Mouse (Mus musculus) stomach, embryonic 15.5 days (tissue): Measurements from ENCODE around the gene Pkib. TPM values are rescaled to one million over a fixed set of nuclear protein-coding genes. Genes with fewer than 3 reads are reported as not detected.

Experiments used
- ATAC-seq: fragments of 200-750 bp; cut with Nextera tagmentation; 2 replicates; pipeline ENCODE4 v1.8.0; 2017; ENCODE audit warnings: low read depth, moderate number of reproducible peaks, moderate TSS enrichment; ENCODE audit not compliant: insufficient read depth, low FRiP score
- H3K27ac ChIP-seq: fragments of 300-500 bp; sonication (generic); 2 replicates; pipeline ENCODE4 v1.5.1; 2015; ENCODE audit warnings: mild to moderate bottlenecking, inconsistent platforms
- H3K27me3 ChIP-seq: fragments of 300-500 bp; sonication (generic); replicated peaks from 2 replicates; pipeline ENCODE4 v1.6.1; 2015; ENCODE audit warnings: inconsistent platforms
- H3K36me3 ChIP-seq: fragments of 300-500 bp; sonication (generic); 2 replicates; pipeline ENCODE4 v1.6.1; 2015; ENCODE audit warnings: inconsistent platforms
- H3K4me1 ChIP-seq: fragments of 300-500 bp; sonication (generic); 2 replicates; pipeline ENCODE4 v1.6.1; 2015; ENCODE audit warnings: inconsistent platforms
- H3K4me2 ChIP-seq: fragments of 300-500 bp; sonication (generic); 2 replicates; pipeline ENCODE4 v1.6.1; 2015; ENCODE audit warnings: mild to moderate bottlenecking, inconsistent platforms
- H3K4me3 ChIP-seq: fragments of 300-500 bp; sonication (generic); replicated peaks from 2 replicates; pipeline ENCODE4 v1.5.1; 2015; ENCODE audit warnings: inconsistent platforms
- H3K9ac ChIP-seq: fragments of 300-500 bp; sonication (generic); 2 replicates; pipeline ENCODE4 v1.6.1; 2015; ENCODE audit warnings: inconsistent platforms
- H3K9me3 ChIP-seq: fragments of 300-500 bp; sonication (generic); 2 replicates; pipeline ENCODE4 v1.6.1; 2016; ENCODE audit warnings: inconsistent platforms
- WGBS: fragments of 180-500 bp; shearing (Covaris S2); methylation state at CpG from one replicate; pipeline ENCODE4 v1.1.7; 2015; 5-methylcytosine and 5-hydroxymethylcytosine counted together
- polyA plus RNA-seq: library from polyadenylated mRNA; unstranded; fragments of >200 nt; fragmentation: Nextera tagmentation; extraction: Ambion mirVana; gene quantifications from 2 replicates; pipeline ENCODE4 v1.2.1, GENCODE M21; 2015

The Pkib gene
- polyA plus RNA-seq, 1 experiment from 2014 or later = 1.8 TPM

DNA sequence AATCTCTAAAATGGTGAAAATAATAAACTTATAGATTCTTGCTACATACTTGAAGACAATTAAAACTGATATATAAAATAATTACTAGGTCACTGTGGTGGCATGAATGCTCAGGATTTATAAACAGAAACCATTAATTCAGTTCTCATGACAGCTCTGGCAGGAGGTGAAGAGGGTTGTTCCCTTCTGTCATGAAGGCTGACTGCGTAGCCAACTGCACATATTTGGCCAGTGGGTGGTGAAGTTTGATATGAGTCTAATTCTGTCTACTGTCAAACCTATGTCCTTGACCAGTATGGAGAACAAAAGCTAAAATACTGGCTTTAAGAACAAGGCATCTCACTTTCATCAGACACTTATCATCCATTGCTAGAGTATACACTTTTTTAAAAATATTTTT, 21.5 kb downstream of the Pkib start:
- Histone ChIP-seq H3K4me2 (no peak overlapping the region), H3K4me1 (no peaks in the 10 kb centered on the region), H3K27me3 (no peaks in the 10 kb centered on the region), H3K9ac (no peak overlapping the region), H3K27ac (no peak overlapping the region), H3K36me3 (no peaks in the 10 kb centered on the region), H3K4me3 (no peak overlapping the region), H3K9me3 (no peaks in the 10 kb centered on the region)
- no peak for ATAC-seq
- WGBS = 81% methylated on average over 1 of the region's 1 CpGs

DNA sequence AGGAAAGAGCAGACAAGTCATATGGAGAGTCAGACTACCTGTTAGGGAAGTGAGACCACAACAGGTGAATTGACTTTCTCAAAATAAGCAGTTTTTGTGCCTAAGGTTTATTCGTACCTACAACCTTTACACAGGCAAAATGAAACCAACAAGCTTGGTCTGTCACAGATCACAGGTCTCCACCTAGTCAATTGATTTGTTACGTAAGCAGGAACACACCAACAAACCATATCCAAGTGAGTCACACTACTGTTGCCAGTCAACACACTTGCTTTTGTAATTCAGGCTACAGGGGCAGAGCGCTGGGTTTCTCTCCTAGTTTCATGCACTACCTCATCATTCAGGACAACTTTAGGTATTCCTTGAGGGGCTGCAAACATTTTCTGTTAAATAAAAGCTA, 28.7 kb downstream of the Pkib start:
- ATAC-seq = no peak
- H3K9me3 ChIP-seq = no peaks in the 10 kb centered on the region
- H3K4me3 ChIP-seq = no peak overlapping the region
- no peaks in the 10 kb centered on the region for H3K27me3 ChIP-seq
- H3K36me3 ChIP-seq = no peaks in the 10 kb centered on the region
- H3K9ac ChIP-seq = no peak overlapping the region
- no peak overlapping the region for H3K4me2 ChIP-seq
- no peak overlapping the region for H3K27ac ChIP-seq
- 83% methylated on average over 3 of the region's 3 CpGs for WGBS
- H3K4me1 ChIP-seq = no peaks in the 10 kb centered on the region

DNA sequence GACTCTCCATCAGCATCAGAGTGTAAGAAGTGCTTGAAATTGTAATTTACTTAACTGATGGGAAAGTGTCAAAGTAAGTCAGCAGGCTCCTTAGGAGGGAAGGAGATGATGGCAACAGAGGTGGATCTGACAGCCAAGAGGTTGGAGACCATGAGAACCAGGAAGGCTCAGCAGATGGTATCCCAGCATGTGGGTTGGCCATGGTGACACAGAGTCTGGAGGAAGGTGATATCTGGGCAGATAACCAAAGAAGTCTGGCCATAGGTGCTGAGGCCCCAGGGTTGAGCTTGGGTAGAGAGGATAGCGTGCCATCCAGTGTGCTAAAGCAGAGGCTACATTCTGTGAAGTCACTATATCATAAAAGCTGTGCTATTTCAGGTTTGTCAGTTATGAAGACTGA, 32.0 kb downstream of the Pkib start:
- ATAC-seq = no peak
- Histone ChIP-seq H3K9me3 (no peaks in the 10 kb centered on the region), H3K4me3 (no peak overlapping the region), H3K36me3 (no peaks in the 10 kb centered on the region), H3K4me1 (no peaks in the 10 kb centered on the region), H3K9ac (no peak overlapping the region), H3K4me2 (no peak overlapping the region), H3K27ac (no peak overlapping the region), H3K27me3 (no peaks in the 10 kb centered on the region)
- 74% methylated on average over 1 of the region's 1 CpGs for WGBS

DNA sequence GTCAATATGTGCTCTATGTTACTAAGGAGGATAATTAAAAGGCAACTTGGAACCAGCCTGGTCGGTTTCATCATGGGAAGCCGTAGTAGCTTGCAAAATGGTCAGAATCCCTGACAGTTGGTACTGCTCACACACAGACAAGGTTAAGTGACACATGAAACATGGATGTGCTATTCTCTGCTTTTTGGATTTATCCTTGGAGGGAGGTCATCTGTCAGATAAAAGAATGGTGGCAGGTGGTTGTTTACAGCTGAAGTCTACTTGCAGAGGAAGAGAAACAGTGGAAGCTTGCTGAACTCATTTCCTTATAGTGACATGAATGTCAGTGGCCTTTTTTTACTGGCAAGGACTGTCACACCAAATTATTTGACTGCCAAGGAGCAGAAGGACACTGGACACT, 32.5 kb downstream of the Pkib start:
- Histone ChIP-seq H3K36me3 (no peaks in the 10 kb centered on the region), H3K27me3 (no peaks in the 10 kb centered on the region), H3K4me2 (no peak overlapping the region), H3K4me1 (no peaks in the 10 kb centered on the region), H3K9me3 (no peaks in the 10 kb centered on the region), H3K4me3 (no peak overlapping the region), H3K9ac (no peak overlapping the region), H3K27ac (no peak overlapping the region)
- no peak for ATAC-seq
- 81% methylated on average over 2 of the region's 2 CpGs for WGBS

DNA sequence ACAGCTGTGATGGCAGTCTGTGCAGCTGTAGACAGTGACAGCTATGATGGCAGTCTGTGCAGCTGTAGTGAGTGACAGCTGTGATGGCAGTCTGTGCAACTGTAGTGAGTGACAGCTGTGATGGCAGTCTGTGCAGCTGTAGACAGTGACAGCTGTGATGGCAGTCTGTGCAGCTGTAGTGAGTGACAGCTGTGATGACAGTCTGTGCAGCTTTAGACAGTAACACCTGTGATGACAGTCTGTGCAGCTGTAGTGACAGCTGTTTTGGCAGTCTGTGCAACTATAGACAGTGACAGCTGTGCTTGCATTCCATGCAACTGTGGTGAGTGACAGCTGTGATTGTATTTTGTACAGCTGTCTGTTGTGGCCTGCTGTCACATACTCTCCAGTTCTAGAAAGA, 44.0 kb downstream of the Pkib start:
- ATAC-seq = no peak

DNA sequence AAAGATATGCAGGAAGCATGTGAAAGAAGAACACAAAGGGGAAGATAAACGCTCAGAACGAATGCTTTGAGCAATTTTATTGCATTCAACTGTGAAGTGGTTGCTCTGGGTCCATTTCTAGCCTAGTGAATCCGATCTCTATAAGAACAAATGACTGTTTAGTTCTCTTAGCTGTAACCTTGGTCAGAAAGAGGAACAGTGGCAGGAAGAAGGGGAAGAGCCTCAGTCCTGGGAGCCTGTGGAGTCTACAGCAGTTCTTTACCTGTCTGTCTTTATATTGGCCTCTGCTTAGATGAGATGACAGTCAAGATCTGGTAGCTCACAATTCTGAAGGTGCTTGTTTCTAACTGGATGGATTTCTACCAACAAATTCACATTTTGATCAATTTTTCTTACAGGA, 56.2 kb downstream of the Pkib start:
- Histone ChIP-seq H3K4me3 (no peak overlapping the region), H3K27me3 (no peaks in the 10 kb centered on the region), H3K9ac (no peak overlapping the region), H3K4me2 (no peak overlapping the region), H3K4me1 (no peaks in the 10 kb centered on the region), H3K9me3 (no peaks in the 10 kb centered on the region), H3K27ac (no peak overlapping the region), H3K36me3 (no peaks in the 10 kb centered on the region)
- ATAC-seq = no peak
- 73% methylated on average over 3 of the region's 3 CpGs for WGBS

More for the DNA sequence above, 44.0 kb downstream of the Pkib start:
- Histone ChIP-seq H3K4me1 (no peaks in the 10 kb centered on the region), H3K4me2 (no peak overlapping the region), H3K9ac (no peak overlapping the region), H3K4me3 (no peak overlapping the region), H3K27me3 (no peaks in the 10 kb centered on the region), H3K36me3 (no peaks in the 10 kb centered on the region), H3K9me3 (no peaks in the 10 kb centered on the region), H3K27ac (no peak overlapping the region)

DNA sequence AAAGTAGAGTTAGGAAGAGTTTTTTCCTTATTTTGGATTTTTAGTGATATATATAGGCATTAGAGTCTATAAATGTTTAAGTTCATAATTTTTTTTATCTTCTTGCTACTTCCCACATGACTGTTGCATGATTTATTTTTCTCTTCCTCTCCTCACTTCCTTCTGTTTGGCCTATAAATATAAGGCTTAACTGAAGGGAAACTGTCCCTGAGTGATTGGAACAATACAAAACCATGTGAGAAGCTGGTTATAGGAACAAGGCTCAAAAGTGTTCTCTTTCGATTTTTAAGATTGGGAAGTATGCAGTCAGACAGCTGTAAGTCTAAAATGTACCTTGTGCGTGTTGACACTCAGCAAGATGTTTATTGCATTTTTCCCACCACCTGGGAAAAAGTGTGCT, 58.4 kb downstream of the Pkib start:
- ATAC-seq = no peak
- Histone ChIP-seq H3K4me1 (no peaks in the 10 kb centered on the region), H3K9me3 (no peaks in the 10 kb centered on the region), H3K27ac (no peak overlapping the region), H3K27me3 (no peaks in the 10 kb centered on the region), H3K4me2 (no peak overlapping the region), H3K9ac (no peak overlapping the region), H3K4me3 (no peak overlapping the region), H3K36me3 (no peaks in the 10 kb centered on the region)
- WGBS = 64% methylated on average over 2 of the region's 2 CpGs

DNA sequence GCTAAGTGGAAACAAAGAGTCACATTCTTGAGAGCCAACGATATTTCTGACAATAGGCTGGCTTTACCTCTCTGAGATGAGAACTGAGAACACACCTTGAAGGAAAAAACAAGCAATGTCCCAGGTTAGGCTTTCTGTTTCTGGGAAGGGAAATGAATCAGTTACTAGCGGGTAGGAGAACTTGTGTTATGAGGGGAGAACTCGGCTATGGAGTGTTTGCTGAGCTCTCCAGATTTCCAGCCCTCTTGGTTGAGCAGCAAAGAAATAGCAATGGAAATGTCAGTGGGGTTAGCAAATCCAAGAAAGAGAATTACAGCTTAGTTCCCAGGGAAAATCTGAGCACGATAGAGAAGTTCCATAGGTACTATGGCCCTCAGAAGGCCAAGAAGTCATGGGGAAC, 70.5 kb downstream of the Pkib start:
- 73% methylated on average over 4 of the region's 4 CpGs for whole genome bisulfite sequencing
- ATAC-seq = no peak
- H3K4me3 ChIP-seq = no peak overlapping the region

DNA sequence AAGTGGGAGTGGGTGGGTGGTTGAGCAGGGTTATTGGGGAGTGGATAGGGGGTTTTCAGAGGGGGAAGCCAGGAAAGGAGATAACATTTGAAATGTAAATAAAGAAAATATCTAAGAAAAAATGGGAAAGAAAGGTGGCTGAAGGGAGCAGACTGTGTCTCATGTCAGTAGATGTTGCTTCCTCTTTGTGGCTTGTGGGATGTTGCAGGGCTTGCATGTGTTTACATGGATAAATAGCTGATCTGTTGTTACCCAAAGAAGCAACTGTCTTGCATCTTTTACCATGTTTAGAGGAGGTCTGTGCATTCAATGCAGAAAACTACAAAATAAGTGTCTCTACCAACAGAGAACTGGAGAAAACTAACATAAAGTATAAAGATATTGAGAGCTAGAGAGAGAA, 89.3 kb downstream of the Pkib start:
- ATAC-seq = no peak
- H3K27ac ChIP-seq = no peak overlapping the region

More for the DNA sequence above, 70.5 kb downstream of the Pkib start:
- no peaks in the 10 kb centered on the region for H3K4me1 ChIP-seq
- H3K4me2 ChIP-seq = no peak overlapping the region
- no peak overlapping the region for H3K27ac ChIP-seq
- H3K27me3 ChIP-seq = no peaks in the 10 kb centered on the region
- H3K9me3 ChIP-seq = no peaks in the 10 kb centered on the region
- no peak overlapping the region for H3K9ac ChIP-seq
- H3K36me3 ChIP-seq = no peaks in the 10 kb centered on the region

DNA sequence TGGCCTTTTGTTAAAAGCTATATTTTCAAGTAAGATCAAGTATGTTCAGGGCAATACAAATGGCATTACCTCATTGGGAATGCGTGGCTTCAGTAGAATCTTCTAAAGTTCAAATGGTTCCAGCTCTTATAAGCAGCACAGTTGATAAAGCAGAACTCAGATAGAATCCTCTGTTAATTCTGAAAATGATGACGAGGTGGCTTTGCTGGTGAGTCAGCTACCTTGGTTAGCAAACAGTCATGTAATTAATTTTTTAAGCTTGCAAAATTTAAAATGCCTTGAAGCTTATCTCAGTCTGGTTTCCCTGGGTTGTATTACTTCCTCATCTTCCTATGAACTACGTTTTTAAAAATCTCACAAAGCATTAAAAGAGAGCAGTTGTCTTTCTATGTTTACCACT, 90.6 kb downstream of the Pkib start:
- no peak for ATAC-seq
- WGBS = 70% methylated on average over 3 of the region's 3 CpGs
- H3K27me3 ChIP-seq = no peaks in the 10 kb centered on the region
- no peak overlapping the region for H3K9ac ChIP-seq
- no peaks in the 10 kb centered on the region for H3K36me3 ChIP-seq
- H3K4me1 ChIP-seq = no peaks in the 10 kb centered on the region
- no peak overlapping the region for H3K27ac ChIP-seq
- H3K9me3 ChIP-seq = no peaks in the 10 kb centered on the region
- H3K4me3 ChIP-seq = no peak overlapping the region
- no peak overlapping the region for H3K4me2 ChIP-seq

More for the DNA sequence above, 89.3 kb downstream of the Pkib start:
- Histone ChIP-seq H3K9ac (no peak overlapping the region), H3K4me2 (no peak overlapping the region), H3K4me1 (no peaks in the 10 kb centered on the region), H3K9me3 (no peaks in the 10 kb centered on the region), H3K27me3 (no peaks in the 10 kb centered on the region), H3K36me3 (no peaks in the 10 kb centered on the region), H3K4me3 (no peak overlapping the region)

DNA sequence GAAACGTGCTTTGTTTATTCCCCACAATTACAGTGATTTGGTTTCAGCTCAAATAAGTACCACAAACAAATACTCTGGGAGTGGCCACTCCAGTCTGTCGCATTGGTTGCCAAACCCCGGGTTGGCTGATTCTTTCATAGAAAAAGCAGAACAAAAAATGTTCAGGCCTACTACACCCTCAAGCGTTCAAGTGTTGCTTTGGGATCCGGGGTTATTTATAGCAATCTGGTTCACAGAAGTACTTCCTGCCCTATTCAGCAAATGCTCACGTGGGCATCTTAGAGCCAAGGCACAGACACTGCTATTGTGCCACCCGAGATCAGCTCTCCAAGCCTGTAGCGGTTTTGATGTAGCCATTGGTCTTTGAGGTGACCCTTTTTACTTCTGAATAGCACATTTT, 95.9 kb downstream of the Pkib start:
- Histone ChIP-seq H3K9me3 (no peaks in the 10 kb centered on the region), H3K36me3 (no peaks in the 10 kb centered on the region), H3K27me3 (no peaks in the 10 kb centered on the region), H3K4me2 (no peak overlapping the region), H3K4me3 (no peak overlapping the region), H3K9ac (no peak overlapping the region), H3K4me1 (no peaks in the 10 kb centered on the region), H3K27ac (no peak overlapping the region)
- no peak for ATAC-seq
- WGBS = 76% methylated on average over 8 of the region's 8 CpGs

DNA sequence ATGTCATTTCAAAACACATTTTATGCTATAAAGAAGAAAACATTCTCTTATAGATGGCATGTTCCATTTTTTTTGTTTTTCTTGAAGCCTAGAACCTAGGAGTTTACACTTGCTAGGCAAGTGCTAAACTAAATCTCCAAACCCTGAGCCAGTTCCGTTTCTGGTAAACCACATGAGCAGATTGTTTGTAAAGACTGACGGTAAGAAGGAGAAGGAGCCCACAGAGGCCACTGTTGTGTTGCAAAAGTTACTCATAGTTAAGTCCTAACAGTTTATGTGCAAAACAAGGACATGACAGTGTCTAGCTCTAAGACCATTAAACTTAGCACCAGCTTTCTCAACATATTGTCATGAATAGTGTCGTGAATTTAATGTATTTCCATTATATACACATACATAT, 99.9 kb downstream of the Pkib start:
- no peak overlapping the region for H3K4me3 ChIP-seq
- no peaks in the 10 kb centered on the region for H3K27me3 ChIP-seq
- H3K4me2 ChIP-seq = no peak overlapping the region
- no peak overlapping the region for H3K9ac ChIP-seq
- no peaks in the 10 kb centered on the region for H3K4me1 ChIP-seq
- H3K9me3 ChIP-seq = no peaks in the 10 kb centered on the region
- ATAC-seq = no peak
- WGBS = 72% methylated on average over 3 of the region's 3 CpGs
- no peaks in the 10 kb centered on the region for H3K36me3 ChIP-seq
- no peak overlapping the region for H3K27ac ChIP-seq

DNA sequence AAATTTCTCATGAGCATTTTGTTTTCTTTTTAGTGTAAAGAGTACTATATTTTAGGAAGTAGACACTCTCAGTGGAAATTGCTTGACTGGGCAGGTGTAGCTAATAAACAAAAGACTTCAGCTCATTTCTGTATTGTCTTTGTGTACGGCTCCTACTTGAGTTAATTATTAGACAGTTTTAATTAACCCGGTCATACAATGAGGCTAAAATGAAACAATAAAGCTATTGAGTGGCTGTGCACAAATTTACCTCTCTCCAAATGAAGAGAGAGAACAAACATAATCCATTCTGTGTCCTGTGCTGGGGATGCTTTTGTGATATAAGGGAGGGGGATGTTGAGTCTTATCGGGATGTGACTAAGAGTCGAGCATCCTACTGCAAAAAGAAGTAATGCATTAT, 109.0 kb downstream of the Pkib start:
- WGBS = 70% methylated on average over 4 of the region's 4 CpGs
- no peaks in the 10 kb centered on the region for H3K27me3 ChIP-seq

More for the DNA sequence above, 109.0 kb downstream of the Pkib start:
- H3K9me3 ChIP-seq = no peaks in the 10 kb centered on the region
- no peaks in the 10 kb centered on the region for H3K4me1 ChIP-seq
- ATAC-seq = no peak
- H3K27ac ChIP-seq = no peak overlapping the region
- H3K4me3 ChIP-seq = no peak overlapping the region
- H3K36me3 ChIP-seq = no peaks in the 10 kb centered on the region
- no peak overlapping the region for H3K4me2 ChIP-seq
- no peak overlapping the region for H3K9ac ChIP-seq
